Mouse (Mus musculus): ENCODE results near the gene Abcb4. TPM values are rescaled to one million over a fixed set of nuclear protein-coding genes. Genes with fewer than 3 reads are reported as not detected.

The Abcb4 gene
- polyA plus RNA-seq, 1 experiment from 2014 or later, result 0.27 TPM

GRCm38 (mm10) chr5:8974721-8975120 is 81.2 kb downstream of the Abcb4 start:
- no peak overlapping the region for H3K27ac ChIP-seq (ENCODE audit: low read depth)
- no peaks in the 10 kb centered on the region for H3K9me3 ChIP-seq (ENCODE audit: control insufficient read depth, low read length)
- H3K36me3 ChIP-seq (ENCODE audit: control insufficient read depth, insufficient read depth, low read length), result peaks cover 59% of the 10 kb centered on the region
- H3K9ac ChIP-seq (ENCODE audit: low read length), result no peak overlapping the region
- ATAC-seq (replicated peaks; ENCODE audit: low FRiP score, low TSS enrichment, low read depth), result no peak
- no peak overlapping the region for H3K4me2 ChIP-seq (ENCODE audit: low read length)
- DNase-seq (ENCODE audit: low spot score), result no peak
- H3K4me1 ChIP-seq (replicated peaks; ENCODE audit: control insufficient read depth, insufficient read depth, low read length), result no peaks in the 10 kb centered on the region
- H3K4me3 ChIP-seq (ENCODE audit: low read depth, low read length), result no peak overlapping the region
- no peaks in the 10 kb centered on the region for H3K27me3 ChIP-seq (replicated peaks; ENCODE audit: control insufficient read depth, insufficient read depth, low read length)

- Histone ChIP-seq H3K36me3 (ENCODE audit: control insufficient read depth, insufficient read depth, low read length) (peaks cover 60% of the 10 kb centered on the region), H3K4me1 (replicated peaks; ENCODE audit: control insufficient read depth, insufficient read depth, low read length) (no peaks in the 10 kb centered on the region), H3K27me3 (replicated peaks; ENCODE audit: control insufficient read depth, insufficient read depth, low read length) (no peaks in the 10 kb centered on the region), H3K9me3 (ENCODE audit: control insufficient read depth, low read length) (no peaks in the 10 kb centered on the region), H3K4me2 (ENCODE audit: low read length) (no peak overlapping the region), H3K4me3 (ENCODE audit: low read depth, low read length) (no peak overlapping the region), H3K9ac (ENCODE audit: low read length) (no peak overlapping the region), H3K27ac (ENCODE audit: low read depth) (no peak overlapping the region)
- DNase-seq (ENCODE audit: low spot score) (no peak), ATAC-seq (replicated peaks; ENCODE audit: low FRiP score, low TSS enrichment, low read depth) (no peak)
- WGBS, result 90% methylated on average over 3 of the region's 3 CpGs
These were observed 92.0 kb downstream of the Abcb4 start for GRCm38 (mm10) chr5:8985470-8985869.

- WGBS, result 93% methylated on average over 5 of the region's 5 CpGs
- H3K9ac ChIP-seq (ENCODE audit: low read length), result no peak overlapping the region
- no peaks in the 10 kb centered on the region for H3K9me3 ChIP-seq (ENCODE audit: control insufficient read depth, low read length)
- no peak for DNase-seq (ENCODE audit: low spot score)
- no peaks in the 10 kb centered on the region for H3K4me1 ChIP-seq (replicated peaks; ENCODE audit: control insufficient read depth, insufficient read depth, low read length)
- H3K27me3 ChIP-seq (replicated peaks; ENCODE audit: control insufficient read depth, insufficient read depth, low read length), result no peaks in the 10 kb centered on the region
- peaks cover 51% of the 10 kb centered on the region for H3K36me3 ChIP-seq (ENCODE audit: control insufficient read depth, insufficient read depth, low read length)
- no peak overlapping the region for H3K4me2 ChIP-seq (ENCODE audit: low read length)
- no peak for ATAC-seq (replicated peaks; ENCODE audit: low FRiP score, low TSS enrichment, low read depth)
- H3K4me3 ChIP-seq (ENCODE audit: low read depth, low read length), result no peak overlapping the region
- H3K27ac ChIP-seq (ENCODE audit: low read depth), result no peak overlapping the region
These were observed 94.4 kb downstream of the Abcb4 start for GRCm38 (mm10) chr5:8987925-8988324.

GRCm38 (mm10) chr5:8990526-8990925 is 97.0 kb downstream of the Abcb4 start:
- no peaks in the 10 kb centered on the region for H3K27me3 ChIP-seq (replicated peaks; ENCODE audit: control insufficient read depth, insufficient read depth, low read length)
- WGBS, result 88% methylated on average over 13 of the region's 13 CpGs
- H3K9me3 ChIP-seq (ENCODE audit: control insufficient read depth, low read length), result no peaks in the 10 kb centered on the region
- no peaks in the 10 kb centered on the region for H3K4me1 ChIP-seq (replicated peaks; ENCODE audit: control insufficient read depth, insufficient read depth, low read length)
- no peak overlapping the region for H3K27ac ChIP-seq (ENCODE audit: low read depth)
- H3K4me3 ChIP-seq (ENCODE audit: low read depth, low read length), result no peak overlapping the region
- no peak for ATAC-seq (replicated peaks; ENCODE audit: low FRiP score, low TSS enrichment, low read depth)
- no peak overlapping the region for H3K4me2 ChIP-seq (ENCODE audit: low read length)
- DNase-seq (ENCODE audit: low spot score), result no peak
- no peak overlapping the region for H3K9ac ChIP-seq (ENCODE audit: low read length)
- peaks cover 40% of the 10 kb centered on the region for H3K36me3 ChIP-seq (ENCODE audit: control insufficient read depth, insufficient read depth, low read length)

GRCm38 (mm10) chr5:8991626-8992025 is 98.1 kb downstream of the Abcb4 start:
- H3K36me3 ChIP-seq (ENCODE audit: control insufficient read depth, insufficient read depth, low read length), result peaks cover 36% of the 10 kb centered on the region
- H3K4me1 ChIP-seq (replicated peaks; ENCODE audit: control insufficient read depth, insufficient read depth, low read length), result no peaks in the 10 kb centered on the region
- H3K27me3 ChIP-seq (replicated peaks; ENCODE audit: control insufficient read depth, insufficient read depth, low read length), result no peaks in the 10 kb centered on the region
- no peak overlapping the region for H3K9ac ChIP-seq (ENCODE audit: low read length)
- WGBS, result 89% methylated on average over 16 of the region's 16 CpGs
- no peak for ATAC-seq (replicated peaks; ENCODE audit: low FRiP score, low TSS enrichment, low read depth)
- no peak overlapping the region for H3K27ac ChIP-seq (ENCODE audit: low read depth)
- no peaks in the 10 kb centered on the region for H3K9me3 ChIP-seq (ENCODE audit: control insufficient read depth, low read length)
- H3K4me3 ChIP-seq (ENCODE audit: low read depth, low read length), result no peak overlapping the region
- no peak for DNase-seq (ENCODE audit: low spot score)
- H3K4me2 ChIP-seq (ENCODE audit: low read length), result no peak overlapping the region

- Histone ChIP-seq H3K4me1 (replicated peaks; ENCODE audit: control insufficient read depth, insufficient read depth, low read length) (no peaks in the 10 kb centered on the region), H3K36me3 (ENCODE audit: control insufficient read depth, insufficient read depth, low read length) (peaks cover 14% of the 10 kb centered on the region; the same call in 1 of the 2 replicates), H3K4me2 (ENCODE audit: low read length) (peak overlapping the region; percentile 77), H3K9me3 (ENCODE audit: control insufficient read depth, low read length) (no peaks in the 10 kb centered on the region), H3K4me3 (ENCODE audit: low read depth, low read length) (peak overlapping the region; percentile 70), H3K27me3 (replicated peaks; ENCODE audit: control insufficient read depth, insufficient read depth, low read length) (no peaks in the 10 kb centered on the region), H3K9ac (ENCODE audit: low read length) (peak overlapping the region; percentile 73), H3K27ac (ENCODE audit: low read depth) (peak overlapping the region; percentile 75; the same call in 1 of the 2 replicates)
- DNase-seq (ENCODE audit: low spot score) (no peak), ATAC-seq (replicated peaks; ENCODE audit: low FRiP score, low TSS enrichment, low read depth) (no peak)
- WGBS, result 11% methylated on average over 13 of the region's 13 CpGs
These were observed 102.6 kb downstream of the Abcb4 start for GRCm38 (mm10) chr5:8995966-8996685.

GRCm38 (mm10) chr5:8996686-8997512 is 103.4 kb downstream of the Abcb4 start, which contains the start of gene Crot:
Gene Crot (minus strand): TSS chr5:8997324.
- H3K36me3 ChIP-seq (ENCODE audit: control insufficient read depth, insufficient read depth, low read length), result peaks cover 7% of the 10 kb centered on the region; the same call in 1 of the 2 replicates
- ATAC-seq (replicated peaks; ENCODE audit: low FRiP score, low TSS enrichment, low read depth), result peak; percentile 100
- no peaks in the 10 kb centered on the region for H3K27me3 ChIP-seq (replicated peaks; ENCODE audit: control insufficient read depth, insufficient read depth, low read length)
- H3K9me3 ChIP-seq (ENCODE audit: control insufficient read depth, low read length), result no peaks in the 10 kb centered on the region
- under 1% methylated on average over 54 of the region's 57 CpGs for WGBS
- H3K4me2 ChIP-seq (ENCODE audit: low read length), result peak within 1 kb of the TSS; percentile 77
- H3K27ac ChIP-seq (ENCODE audit: low read depth), result peak within 1 kb of the TSS; percentile 75
- H3K9ac ChIP-seq (ENCODE audit: low read length), result peak within 1 kb of the TSS; percentile 73
- H3K4me1 ChIP-seq (replicated peaks; ENCODE audit: control insufficient read depth, insufficient read depth, low read length), result no peaks in the 10 kb centered on the region
- H3K4me3 ChIP-seq (ENCODE audit: low read depth, low read length), result peak within 1 kb of the TSS; percentile 70
- DNase-seq (ENCODE audit: low spot score), result peak; percentile 96

- no peak for ATAC-seq (replicated peaks; ENCODE audit: low FRiP score, low TSS enrichment, low read depth)
- Histone ChIP-seq H3K4me3 (ENCODE audit: low read depth, low read length) (peak overlapping the region; percentile 70), H3K4me2 (ENCODE audit: low read length) (peak overlapping the region; percentile 77), H3K9me3 (ENCODE audit: control insufficient read depth, low read length) (no peaks in the 10 kb centered on the region), H3K27me3 (replicated peaks; ENCODE audit: control insufficient read depth, insufficient read depth, low read length) (no peaks in the 10 kb centered on the region), H3K4me1 (replicated peaks; ENCODE audit: control insufficient read depth, insufficient read depth, low read length) (no peaks in the 10 kb centered on the region), H3K27ac (ENCODE audit: low read depth) (peak overlapping the region; percentile 75), H3K36me3 (ENCODE audit: control insufficient read depth, insufficient read depth, low read length) (peaks cover 5% of the 10 kb centered on the region; the same call in 1 of the 2 replicates), H3K9ac (ENCODE audit: low read length) (peak overlapping the region; percentile 73)
- WGBS, result 9% methylated on average over 8 of the region's 8 CpGs
- no peak for DNase-seq (ENCODE audit: low spot score)
These were observed 104.0 kb downstream of the Abcb4 start for GRCm38 (mm10) chr5:8997513-8997895.
